Mouse (Mus musculus) adipocyte (in vitro differentiated cells): ENCODE measurements at regions not wholly inside any gene's neighbourhood (a gene's known extent, or its start where the extent isn't known, plus 50 kb on each side); places are given as distances from the start of the nearest gene placed in this dataset.

Source experiments
- DNase-seq: peaks from one replicate; pipeline ENCODE4 v3.0.0-alpha.2; 2016; ENCODE audit warnings: low spot score

DNA sequence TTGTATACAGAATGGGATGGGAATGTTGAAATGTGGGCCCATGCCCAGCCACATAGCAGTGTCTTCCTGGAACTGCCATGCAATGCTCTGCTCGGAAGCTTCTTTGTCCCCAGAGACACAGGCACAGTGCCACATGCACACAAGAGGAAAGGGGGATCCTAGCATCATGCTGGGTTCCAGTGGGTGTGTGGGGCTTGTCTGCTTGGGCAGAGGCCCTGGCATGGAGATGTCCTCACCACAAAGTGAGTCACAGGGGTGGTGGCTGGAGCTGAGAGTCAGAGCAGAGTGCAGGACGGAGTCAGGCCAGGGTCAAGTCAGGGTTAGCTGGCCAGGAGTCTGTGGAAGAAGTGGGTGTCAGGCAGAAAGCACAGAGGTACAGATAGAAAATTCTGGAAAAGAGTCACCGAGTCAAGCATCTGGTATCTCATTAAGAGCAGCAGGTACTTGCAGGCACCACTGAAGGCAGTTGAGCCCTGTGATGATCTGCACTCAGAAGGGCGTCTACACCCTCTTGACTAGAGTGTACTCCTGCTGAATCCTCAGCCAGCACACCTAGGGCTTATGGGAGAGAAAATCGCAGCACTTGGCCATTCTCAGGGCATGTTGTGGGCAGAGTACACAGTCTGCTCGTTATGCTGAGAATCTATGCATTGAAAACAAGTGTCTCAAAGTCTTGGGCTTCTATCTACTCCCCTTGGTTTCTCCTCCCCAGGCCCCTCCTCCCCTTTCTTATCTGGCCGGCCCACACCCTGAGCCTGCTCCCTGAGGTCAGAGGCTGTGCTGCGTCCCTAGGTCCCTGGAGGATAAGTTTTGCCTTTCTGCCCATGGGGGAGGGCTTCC lies 85.3 kb downstream of the Ackr3 start:
- peak; percentile 70 for DNase-seq

DNA sequence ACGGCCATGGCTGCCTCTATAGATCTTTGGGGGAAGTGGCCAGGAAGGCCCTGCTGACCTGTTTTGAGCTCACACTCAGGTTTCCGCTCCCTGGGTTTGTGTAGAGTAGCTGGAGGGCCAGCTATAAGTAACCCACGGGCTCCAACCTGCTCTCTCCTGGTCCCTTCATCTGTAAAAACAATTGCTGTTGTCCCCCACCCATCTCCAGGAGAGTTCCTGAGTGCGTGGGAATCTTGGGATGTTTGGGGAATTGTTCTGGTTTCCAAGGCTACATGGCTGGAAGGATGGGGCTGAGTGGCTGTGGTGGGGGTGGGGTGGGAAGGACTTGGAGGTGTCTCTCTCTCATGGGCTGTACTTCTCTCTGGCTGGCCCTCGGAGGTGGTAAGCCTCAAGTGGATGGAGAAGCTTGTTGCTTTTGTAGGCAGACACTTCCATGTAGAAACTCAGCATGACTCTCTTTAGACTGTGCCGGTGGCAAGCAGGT lies 86.0 kb downstream of the Ackr3 start:
- no peak for DNase-seq

DNA sequence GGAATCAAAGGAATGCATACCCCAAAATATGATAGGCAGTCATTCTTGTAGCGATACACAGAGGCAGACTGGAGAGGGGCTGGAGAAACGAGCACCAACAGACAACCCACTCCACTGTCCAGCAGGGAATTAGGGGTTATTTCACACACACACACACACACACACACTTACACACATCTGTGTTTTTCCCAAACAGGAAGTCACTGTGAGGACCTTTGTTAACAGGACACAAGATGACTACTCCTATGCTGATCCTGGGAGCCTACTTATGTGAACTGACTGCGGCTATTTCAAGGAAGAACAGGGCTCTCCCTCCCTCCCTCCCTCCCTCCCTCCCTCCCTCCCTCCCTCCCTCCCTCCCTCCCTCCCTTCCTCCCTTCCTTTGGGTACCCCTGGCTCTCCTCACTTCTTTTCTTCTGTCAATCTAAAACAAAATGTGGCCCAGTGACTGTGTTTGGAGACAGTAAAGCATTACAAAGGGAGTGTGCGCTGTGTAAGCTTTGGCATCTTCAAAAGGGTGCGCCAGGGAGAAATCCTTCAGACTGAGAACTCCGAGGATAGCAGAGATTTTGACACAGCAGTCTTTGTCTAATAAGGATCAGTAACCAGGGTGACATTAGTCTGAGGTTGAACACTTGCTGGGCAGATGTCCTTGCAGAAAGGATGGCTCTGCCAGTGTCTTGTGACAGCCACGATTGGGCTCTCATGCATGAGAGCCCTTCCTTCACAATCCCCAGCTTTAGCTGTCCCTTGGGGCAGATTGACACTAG lies 86.8 kb downstream of the Ackr3 start:
- DNase-seq = no peak

DNA sequence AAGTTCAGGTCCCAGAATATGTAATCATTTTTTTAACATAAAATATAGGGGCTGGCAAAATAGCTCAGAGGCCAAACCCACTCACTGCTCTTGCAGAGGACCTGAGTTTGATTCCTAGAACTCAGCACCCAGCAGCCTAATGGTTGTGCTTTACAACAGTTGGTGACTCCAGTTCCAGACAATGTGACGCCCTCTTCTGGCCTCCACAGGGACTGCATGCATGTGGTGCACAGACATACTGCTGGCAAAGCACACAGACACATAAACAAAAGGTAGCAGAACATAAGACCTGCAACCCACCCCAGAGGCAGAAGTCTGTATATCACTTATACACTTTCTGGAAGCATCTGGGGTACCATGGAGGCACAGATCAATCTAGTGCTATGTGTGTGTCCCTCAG lies 87.5 kb downstream of the Ackr3 start:
- no peak for DNase-seq

DNA sequence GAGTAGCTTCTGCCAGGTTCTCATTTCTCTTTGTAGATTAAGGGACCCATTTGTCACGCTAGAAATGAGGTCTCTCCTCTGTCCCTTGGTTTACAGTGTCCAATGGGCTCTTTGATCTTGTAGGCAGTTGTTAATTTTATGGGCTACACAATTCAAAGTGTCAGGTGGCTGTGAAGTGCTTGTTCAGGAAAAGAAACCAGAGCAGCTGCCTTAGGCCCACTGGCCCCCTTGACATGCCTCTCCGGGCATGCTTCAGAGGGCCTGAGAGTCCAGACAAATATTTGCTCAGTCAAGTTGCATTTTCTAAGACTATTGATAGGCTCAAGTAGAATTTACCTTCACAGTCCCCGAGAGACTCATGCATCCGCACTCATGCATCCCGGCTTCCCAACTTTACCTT lies 94.0 kb downstream of the Ackr3 start:
- no peak for DNase-seq

DNA sequence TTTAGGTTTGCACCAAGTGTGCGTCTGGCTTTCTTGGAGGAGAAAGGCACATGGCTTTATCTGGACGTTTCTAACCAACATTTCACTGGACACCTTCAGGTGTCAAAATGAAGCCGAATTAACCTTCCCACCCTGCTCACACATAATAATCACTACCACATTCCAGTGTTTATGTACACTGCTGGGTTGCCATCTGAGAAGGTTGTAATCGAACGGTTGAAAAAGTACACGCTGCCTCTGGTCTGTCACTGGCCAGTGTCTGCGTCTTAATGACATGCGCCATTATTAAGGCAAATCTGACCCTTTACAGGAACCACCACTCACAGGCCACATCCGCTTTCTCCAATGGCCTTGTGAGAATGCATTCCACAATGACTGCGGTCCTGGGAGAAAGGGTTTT lies 96.4 kb downstream of the Ackr3 start:
- DNase-seq = no peak

DNA sequence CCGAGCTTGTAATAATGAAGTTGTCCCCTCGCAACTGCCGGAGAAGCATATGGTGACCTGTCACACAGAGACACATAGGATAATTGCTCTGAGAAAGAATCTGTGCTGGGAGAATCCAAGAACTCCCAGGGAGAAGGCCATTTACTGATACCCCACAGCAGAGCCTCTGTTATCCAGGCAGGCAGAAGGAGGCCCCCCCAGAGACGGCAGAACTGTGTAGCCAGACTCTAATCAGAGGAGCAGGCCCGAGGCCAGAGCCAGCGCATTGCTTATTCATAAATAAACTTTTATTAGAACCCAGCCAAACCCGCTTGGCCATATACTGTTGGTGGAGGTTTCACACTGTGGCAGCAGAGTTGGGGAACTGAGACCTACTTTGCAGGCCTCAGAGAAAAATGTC lies 100.6 kb downstream of the Ackr3 start:
- DNase-seq = no peak

DNA sequence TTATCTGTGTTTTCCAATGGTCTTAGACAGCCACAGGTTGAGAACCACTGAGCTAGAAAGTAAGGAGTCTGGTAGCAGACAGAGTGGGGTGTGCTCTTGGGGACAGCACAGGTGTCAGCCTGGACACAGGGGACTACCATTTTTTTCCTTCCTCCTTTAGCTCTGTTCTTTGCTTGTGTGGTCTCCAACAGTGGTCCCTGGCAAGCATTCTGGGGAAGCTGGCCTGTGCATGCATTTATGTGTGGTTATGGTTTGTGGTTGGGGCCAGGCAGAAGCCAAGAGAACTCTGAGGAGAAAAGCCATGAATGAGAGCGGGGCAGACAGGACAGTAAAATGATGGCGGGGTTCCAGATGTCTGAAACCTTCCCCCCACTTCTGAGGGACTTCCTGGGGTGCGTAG lies 107.2 kb downstream of the Ackr3 start:
- no peak for DNase-seq

DNA sequence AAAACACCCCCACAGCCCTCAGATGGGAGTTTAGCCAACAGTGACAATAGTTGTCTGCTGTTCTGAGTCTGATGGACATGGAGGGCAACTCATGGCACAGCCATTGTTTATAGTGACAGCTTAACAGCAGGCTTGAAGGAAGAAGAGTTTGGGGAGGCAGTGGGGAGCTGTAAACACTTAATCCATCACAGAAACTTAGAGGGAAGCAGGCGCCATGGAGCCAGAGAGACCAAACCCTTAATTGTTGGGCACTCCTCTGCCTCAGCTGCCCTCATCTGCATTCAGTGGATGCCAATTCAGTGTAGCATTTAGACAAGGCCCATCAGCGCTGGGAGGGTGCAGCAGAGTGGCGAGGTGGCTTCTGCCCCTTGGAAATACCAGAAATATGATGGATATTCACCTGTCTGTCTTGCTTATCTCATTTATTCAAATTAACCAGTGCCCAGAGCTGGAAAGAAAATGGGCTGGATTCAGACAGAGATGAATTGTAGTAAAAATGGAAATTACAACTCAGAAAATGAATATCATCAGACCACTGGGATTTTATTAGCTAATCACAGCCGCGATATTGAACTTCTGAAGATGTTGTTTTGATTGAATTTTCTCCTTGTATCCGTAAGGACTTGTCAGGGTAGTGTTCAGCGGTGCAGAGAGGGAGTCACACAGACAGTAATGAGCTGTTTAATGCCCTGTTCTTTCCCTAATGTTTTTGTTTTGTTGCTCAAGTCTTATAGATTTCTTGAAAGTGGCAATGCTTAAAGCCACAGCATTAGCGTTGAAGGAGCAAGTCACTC lies 108.1 kb downstream of the Ackr3 start:
- DNase-seq = no peak

DNA sequence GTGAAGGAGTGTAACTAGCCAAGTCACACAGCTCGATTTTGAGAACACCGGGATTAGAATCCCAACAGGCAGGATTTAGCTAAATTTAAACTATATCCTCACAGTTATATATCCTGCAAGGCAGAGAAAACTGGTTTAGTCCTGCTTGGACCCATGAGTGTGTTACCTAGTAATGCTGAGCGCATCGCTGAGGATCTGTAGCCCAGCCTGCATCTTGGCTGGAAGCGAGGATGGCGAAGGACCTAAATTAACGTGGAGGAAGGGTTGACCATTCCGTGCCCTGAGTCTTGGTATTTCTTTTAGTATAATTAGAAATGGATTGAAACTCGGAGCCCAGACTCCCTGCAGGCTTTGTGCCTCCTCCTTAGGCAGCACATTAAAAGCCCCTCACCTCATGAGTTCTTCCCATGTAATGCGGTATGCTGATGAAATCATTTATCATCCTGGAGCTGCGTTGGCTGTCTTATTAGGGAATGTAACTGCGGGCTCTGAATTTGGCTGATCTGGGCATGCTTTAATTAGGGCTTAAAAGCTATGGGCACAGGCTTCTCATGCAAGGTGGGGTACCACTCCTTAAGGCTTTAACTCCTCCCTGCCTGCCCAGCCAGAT lies 110.1 kb downstream of the Ackr3 start:
- no peak for DNase-seq

DNA sequence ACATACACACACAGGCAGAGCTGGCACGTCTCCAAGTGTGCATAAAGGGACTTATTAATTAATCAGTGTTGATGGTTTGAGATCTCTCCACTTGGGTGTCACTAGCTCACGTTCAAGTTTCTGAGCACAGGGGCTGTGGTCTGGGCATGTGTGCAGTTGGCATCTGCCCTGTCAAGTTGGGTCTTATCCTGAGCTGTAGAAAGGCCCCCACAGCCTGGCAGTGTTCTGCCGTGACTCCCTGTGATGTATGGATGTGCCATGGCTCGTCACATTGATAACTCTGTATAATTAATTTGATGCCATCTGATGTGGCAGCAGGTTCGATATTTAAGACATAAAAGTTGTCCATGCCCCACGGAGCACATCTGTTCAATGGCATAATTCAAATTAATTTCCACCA lies 114.1 kb downstream of the Ackr3 start:
- DNase-seq = no peak

DNA sequence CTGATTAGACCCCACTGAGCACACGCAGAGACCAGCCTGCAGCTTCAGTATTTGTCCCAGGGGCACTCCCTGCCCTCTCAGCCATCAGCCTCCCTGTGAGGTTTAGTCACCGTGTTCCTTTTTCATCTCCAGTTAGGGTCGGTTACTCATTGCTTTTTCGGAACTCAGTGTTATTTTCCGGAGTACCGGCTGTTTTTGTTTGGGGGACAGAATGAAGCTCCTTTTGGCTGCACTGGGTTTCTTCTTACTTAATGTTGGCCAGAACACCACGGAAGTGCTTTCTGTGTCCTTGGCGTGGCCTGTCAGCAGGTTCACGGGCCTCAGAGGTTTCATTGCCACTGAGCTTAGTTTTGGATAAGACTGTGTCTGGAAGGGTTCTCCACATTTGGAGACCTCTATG lies 114.7 kb downstream of the Ackr3 start:
- DNase-seq = no peak

DNA sequence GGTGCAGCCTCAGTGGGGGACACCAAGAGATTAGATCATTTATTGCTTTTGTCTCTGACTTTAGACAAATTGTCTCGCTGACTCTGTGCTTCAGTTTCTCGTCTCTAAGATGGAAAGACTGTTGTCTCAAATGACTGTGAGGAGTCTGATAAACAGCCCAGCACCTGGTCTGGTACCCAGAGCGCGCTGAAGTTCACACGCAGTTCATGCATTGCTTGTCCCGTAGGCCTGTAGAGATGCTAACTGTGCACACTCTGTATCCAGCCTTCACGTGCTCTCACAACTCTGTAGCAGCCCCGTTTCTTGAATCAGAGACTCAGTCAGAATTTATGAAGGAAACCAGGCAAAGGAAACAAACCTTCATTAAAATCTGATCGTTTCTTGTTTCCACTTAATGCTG lies 116.7 kb downstream of the Ackr3 start:
- DNase-seq = no peak

DNA sequence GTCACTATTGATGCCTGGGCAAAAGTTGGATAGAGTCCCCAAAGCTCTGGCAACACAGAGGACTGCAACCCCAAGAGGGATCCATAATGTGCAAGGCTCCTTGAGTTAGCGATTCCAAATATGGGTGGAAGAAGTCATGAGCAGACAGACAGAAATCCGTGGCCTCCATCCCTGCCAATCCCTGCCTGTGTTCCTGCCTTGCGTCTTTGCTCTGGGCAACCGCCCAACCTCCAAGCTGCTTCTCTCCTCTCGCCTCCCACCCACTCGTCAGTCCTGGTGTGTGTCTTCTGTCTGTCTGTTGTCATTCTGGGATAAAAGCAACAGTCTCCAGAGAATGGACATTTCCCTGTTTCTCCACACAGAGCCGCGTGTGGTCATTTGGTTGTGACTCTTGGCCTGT lies 117.7 kb downstream of the Ackr3 start:
- no peak for DNase-seq

DNA sequence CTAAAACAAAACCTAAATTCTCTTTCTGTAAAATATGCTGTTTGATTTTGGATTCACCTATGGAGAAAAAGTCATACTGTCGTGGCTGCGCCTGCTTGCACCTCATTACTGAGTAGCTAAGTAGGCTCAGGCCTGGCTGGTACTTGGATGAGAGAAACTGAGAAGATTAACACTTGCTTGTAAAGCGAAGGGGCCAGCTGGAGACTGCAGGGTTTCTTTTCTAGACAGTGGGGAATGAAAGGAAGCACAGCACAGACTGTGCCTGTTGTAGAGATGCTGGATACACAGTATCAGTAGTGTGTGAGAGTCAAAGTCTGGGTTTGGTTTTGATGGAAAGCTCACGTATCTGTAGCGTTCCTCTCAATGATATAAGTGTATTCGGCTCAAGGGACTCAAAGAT lies 123.5 kb downstream of the Ackr3 start:
- no peak for DNase-seq

DNA sequence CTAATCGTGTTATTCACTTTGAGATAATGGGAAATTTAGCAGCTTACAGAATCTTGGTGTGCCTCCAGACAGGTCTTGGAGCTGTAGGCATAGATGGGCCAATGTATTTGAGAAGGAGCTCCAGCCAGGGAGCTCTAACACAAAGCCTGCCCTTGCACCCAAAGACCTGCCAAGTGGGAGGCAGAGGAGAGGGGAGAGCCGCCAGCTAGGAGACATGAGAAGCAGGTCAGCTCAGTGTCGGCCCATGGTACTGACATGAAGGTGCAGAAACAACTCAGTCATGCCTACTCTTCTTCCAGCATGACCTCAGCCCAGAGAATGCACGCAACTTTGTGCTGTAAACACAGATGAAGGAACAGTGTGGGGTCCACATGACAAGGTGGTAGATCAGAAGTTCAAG lies 128.8 kb downstream of the Ackr3 start:
- no peak for DNase-seq

DNA sequence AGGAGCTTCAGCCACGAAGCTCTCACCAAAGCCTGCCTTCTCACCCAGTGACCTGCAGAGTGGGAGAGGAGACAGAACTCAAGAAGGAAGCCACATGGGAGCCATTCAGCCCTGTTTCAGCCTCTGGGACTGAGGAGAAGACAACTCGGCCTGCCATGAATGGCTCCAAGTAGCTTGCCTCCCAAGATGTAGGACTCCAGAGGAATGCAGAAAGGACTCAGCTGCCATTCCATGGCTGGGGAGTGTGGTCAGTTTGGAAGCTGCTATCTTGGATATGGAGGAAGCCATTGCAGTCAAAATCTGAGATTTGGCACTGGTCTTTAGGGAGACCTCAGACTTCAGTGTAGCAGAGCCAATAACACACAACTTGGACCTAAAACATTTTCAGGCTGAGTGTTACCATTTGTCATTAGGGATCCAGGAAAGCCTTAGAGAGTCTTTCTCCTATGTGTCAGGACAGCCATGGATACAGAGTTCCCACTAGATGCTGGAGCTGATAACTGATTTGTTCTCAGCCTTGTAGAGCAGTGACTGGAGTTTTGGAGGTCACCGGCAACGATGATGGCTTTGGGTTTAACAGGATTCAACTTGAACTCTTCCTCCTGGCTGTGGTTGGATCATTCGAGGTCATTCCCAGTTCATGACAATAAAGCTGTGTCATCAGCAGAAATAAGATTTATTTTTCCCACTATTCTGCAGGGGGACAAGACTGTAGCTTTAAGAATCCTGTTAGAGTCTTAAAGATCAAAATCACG lies 130.1 kb downstream of the Ackr3 start:
- peak; percentile 22 for DNase-seq

DNA sequence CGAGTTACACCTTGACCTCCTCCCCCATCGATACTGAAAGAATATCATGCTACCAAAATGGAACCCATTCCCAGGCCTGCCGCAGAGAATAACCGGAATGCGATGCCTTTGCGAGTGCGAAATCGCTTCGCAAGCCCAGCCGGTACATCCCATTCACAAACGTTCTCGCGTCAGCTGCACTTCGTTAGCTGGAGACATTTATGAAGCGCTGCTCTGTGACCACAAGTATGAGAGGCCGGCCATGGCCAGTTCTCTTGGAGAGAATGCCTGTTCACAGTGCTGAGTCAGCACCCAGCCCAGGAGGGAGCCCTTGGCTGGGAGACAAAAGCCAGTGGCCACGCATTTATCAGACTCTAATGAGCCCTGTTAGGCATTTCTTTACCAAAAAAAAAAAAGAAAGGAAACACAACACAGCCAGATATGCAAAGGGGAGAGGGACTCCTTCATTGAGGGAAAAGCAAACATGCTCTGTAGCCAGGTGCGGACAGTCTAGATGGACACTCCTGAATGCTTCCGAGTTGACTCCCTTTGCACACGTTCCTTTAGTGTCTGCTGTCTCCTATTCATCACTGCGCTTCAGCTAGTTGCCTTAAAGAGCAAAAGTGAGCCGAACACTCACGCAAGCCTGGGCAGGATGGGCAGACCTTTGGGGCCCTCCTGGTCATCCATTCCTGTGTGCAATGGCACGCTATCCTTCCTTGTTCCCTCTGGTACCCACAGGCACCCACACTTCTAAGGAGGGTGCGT lies 131.4 kb downstream of the Ackr3 start:
- peak; percentile 72 for DNase-seq

DNA sequence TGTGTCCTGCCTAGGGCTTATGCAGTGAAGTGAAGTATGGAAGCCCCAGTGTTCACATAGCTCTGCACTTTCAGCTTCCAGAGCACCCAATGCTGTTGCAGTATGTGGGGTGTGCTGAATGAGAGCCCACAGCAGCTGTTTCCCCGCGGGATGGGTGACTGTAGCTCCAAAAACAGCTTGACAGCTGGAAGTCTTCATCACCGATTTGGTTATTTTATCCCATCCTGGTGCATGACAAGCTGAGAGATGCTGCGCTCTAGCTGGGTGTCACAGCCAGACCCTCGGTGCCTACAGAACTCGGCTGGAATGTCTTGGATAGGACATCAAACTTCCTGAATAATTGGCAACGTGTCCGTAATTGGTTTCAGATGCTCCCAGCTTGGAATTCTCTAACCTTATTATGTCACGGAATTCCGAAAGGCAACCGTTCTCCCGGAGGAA lies 134.1 kb downstream of the Ackr3 start:
- DNase-seq = no peak

DNA sequence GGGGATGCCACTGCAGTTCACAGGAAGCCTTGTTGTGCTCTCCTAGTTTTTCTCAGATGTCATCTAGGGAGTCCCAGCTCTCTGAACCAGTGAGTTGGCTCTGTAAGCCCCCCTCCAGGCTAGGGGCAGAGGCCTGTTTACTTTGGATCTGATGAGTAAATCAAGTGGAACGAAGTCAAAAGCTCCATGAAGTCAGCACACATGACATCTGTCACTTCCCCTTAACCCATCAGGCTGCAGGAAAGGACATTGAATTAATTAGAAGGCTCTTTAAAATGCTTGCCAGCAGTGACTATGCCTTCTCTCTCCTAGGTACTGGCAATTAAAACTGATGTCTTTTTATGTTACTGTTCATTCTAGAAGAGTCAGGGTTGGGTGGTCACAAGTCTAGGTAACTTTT lies 138.6 kb downstream of the Ackr3 start:
- no peak for DNase-seq

DNA sequence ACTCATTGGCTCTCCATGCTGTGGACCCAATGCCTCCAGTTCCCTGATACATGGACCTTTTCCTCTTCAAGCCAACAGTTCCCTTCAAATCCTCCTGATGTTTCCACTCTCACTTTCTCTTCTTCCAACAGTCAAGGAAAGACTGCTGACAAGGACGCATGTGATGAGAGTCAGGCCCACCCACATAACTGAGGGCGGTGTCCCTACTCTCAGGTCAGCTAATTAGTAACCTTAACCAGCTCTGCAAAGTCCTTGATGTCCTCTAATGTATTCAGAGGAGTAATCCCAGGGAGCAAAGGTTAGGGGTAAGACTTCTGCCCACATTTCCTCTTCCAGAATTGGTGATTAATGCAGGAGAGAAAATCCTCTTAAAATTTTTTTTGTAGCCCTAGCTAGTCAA lies 139.7 kb downstream of the Ackr3 start:
- no peak for DNase-seq
